Mouse (Mus musculus) midbrain, postnatal 0 days (tissue): ENCODE data around the gene Itga1. TPM values are rescaled to one million over a fixed set of nuclear protein-coding genes. Genes with fewer than 3 reads are reported as not detected.

ENCODE experiments used
- ATAC-seq: fragments of 200-750 bp; cut with Nextera tagmentation; 2 replicates; pipeline ENCODE4 v1.8.0; 2017; ENCODE audit warnings: moderate number of reproducible peaks, mild to moderate bottlenecking, moderate TSS enrichment, moderate library complexity; ENCODE audit not compliant: low FRiP score
- DNase-seq: peaks from one replicate; pipeline ENCODE4 v3.0.0-alpha.2; 2015; ENCODE audit warnings: low spot score
- H3K27ac ChIP-seq: fragments of 300-500 bp; sonication (generic); 2 replicates; pipeline ENCODE4 v1.5.1; 2014; ENCODE audit warnings: low read depth, mild to moderate bottlenecking, low read length, mixed read lengths
- H3K27me3 ChIP-seq: fragments of 300-500 bp; sonication (generic); 2 replicates; pipeline ENCODE4 v1.6.1; 2014; ENCODE audit warnings: low read length, control low read depth, mixed read lengths; ENCODE audit not compliant: insufficient read depth
- H3K36me3 ChIP-seq: fragments of 300-500 bp; sonication (generic); 2 replicates; pipeline ENCODE4 v1.6.1; 2014; ENCODE audit warnings: low read length, control low read depth, mixed read lengths; ENCODE audit not compliant: insufficient read depth
- H3K4me1 ChIP-seq: fragments of 300-500 bp; sonication (generic); 2 replicates; pipeline ENCODE4 v1.6.1; 2014; ENCODE audit warnings: mild to moderate bottlenecking, control low read depth, antibody characterized with exemption, low read length, mixed read lengths; ENCODE audit not compliant: insufficient read depth
- H3K4me2 ChIP-seq: fragments of 300-500 bp; sonication (generic); 2 replicates; pipeline ENCODE4 v1.6.1; 2014; ENCODE audit warnings: low read depth, mild to moderate bottlenecking, low read length, mixed read lengths; ENCODE audit not compliant: poor library complexity, severe bottlenecking
- H3K4me3 ChIP-seq: fragments of 300-500 bp; sonication (generic); 2 replicates; pipeline ENCODE4 v1.5.1; 2014; ENCODE audit warnings: low read depth, mild to moderate bottlenecking, low read length, moderate library complexity
- H3K9ac ChIP-seq: fragments of 300-500 bp; sonication (generic); replicated peaks from 2 replicates; pipeline ENCODE4 v1.6.1; 2014; ENCODE audit warnings: mild to moderate bottlenecking, low read length, moderate library complexity, mixed read lengths; ENCODE audit not compliant: poor library complexity, severe bottlenecking
- H3K9me3 ChIP-seq: fragments of 300-500 bp; sonication (generic); 2 replicates; pipeline ENCODE4 v1.6.1; 2016; ENCODE audit warnings: low read length, control low read depth
- CTCF ChIP-seq: IDR thresholded peaks from 2 replicates; pipeline ENCODE4 v1.5.1; 2016; ENCODE audit warnings: antibody characterized with exemption, mild to moderate bottlenecking
- WGBS: fragments of 180-500 bp; shearing (Covaris S2); extraction: QIAGEN DNeasy Blood & Tissue Kit; methylation state at CpG from one replicate; pipeline ENCODE4 v1.1.7; 2014; 5-methylcytosine and 5-hydroxymethylcytosine counted together
- polyA plus RNA-seq: library from polyadenylated mRNA; unstranded; fragments of >200 nt; fragmentation: Nextera tagmentation; extraction: Ambion mirVana; gene quantifications from 2 replicates; pipeline ENCODE4 v1.2.1, GENCODE M21; 2015
- total RNA-seq: library from RNA; depleted of rRNA; stranded (reverse); fragments of >200 nt; gene quantifications from 2 replicates; pipeline ENCODE4 v1.2.3, GENCODE M21; 2014

Itga1 gene
- total and polyA plus RNA-seq, 2 experiments from 2014 or later: 3.6 to 8.5 TPM

GRCm38 (mm10) chr13:114984658-114985057 lies 117.1 kb downstream of the Itga1 start:
- Histone ChIP-seq H3K27ac (no peak overlapping the region), H3K9me3 (no peaks in the 10 kb centered on the region), H3K4me2 (no peak overlapping the region), H3K36me3 (no peaks in the 10 kb centered on the region), H3K4me1 (no peaks in the 10 kb centered on the region), H3K4me3 (no peak overlapping the region), H3K9ac (no peak overlapping the region), H3K27me3 (no peaks in the 10 kb centered on the region)
- 91% methylated on average over 1 of the region's 1 CpGs for WGBS
- ATAC-seq (no peak), DNase-seq (no peak)
- no peak for TF ChIP-seq CTCF

GRCm38 (mm10) chr13:114983116-114983515 lies 118.6 kb downstream of the Itga1 start:
- H3K4me2 ChIP-seq: no peak overlapping the region
- no peaks in the 10 kb centered on the region for H3K4me1 ChIP-seq
- H3K36me3 ChIP-seq: no peaks in the 10 kb centered on the region
- H3K27me3 ChIP-seq: no peaks in the 10 kb centered on the region
- no peak for DNase-seq
- ATAC-seq: no peak
- no peak overlapping the region for H3K27ac ChIP-seq
- no peaks in the 10 kb centered on the region for H3K9me3 ChIP-seq
- TF ChIP-seq CTCF: no peak
- no peak overlapping the region for H3K9ac ChIP-seq
- WGBS: 89% methylated on average over 7 of the region's 7 CpGs
- H3K4me3 ChIP-seq: no peak overlapping the region

- no peaks in the 10 kb centered on the region for H3K36me3 ChIP-seq
- WGBS: 45% methylated on average over 10 of the region's 10 CpGs
- H3K4me3 ChIP-seq: no peak overlapping the region
- no peaks in the 10 kb centered on the region for H3K27me3 ChIP-seq
- H3K4me2 ChIP-seq: no peak overlapping the region
- ATAC-seq (no peak), DNase-seq (peak; percentile 30)
- H3K27ac ChIP-seq: no peak overlapping the region
- H3K9ac ChIP-seq: no peak overlapping the region
- peak; percentile 59 for TF ChIP-seq CTCF
- H3K4me1 ChIP-seq: no peaks in the 10 kb centered on the region
- H3K9me3 ChIP-seq: no peaks in the 10 kb centered on the region
These were observed 120.8 kb downstream of the Itga1 start for GRCm38 (mm10) chr13:114980831-114981419.

- H3K36me3 ChIP-seq: no peaks in the 10 kb centered on the region
- no peak overlapping the region for H3K9ac ChIP-seq
- no peak overlapping the region for H3K4me3 ChIP-seq
- WGBS: 72% methylated on average over 6 of the region's 6 CpGs
- no peaks in the 10 kb centered on the region for H3K9me3 ChIP-seq
- no peak for DNase-seq
- TF ChIP-seq CTCF: no peak
- no peaks in the 10 kb centered on the region for H3K27me3 ChIP-seq
- no peaks in the 10 kb centered on the region for H3K4me1 ChIP-seq
- no peak for ATAC-seq
- no peak overlapping the region for H3K4me2 ChIP-seq
- H3K27ac ChIP-seq: no peak overlapping the region
These were observed 127.2 kb downstream of the Itga1 start for GRCm38 (mm10) chr13:114974484-114975042.

GRCm38 (mm10) chr13:114971905-114972304 lies 129.9 kb downstream of the Itga1 start:
- no peak for TF ChIP-seq CTCF
- H3K4me3 ChIP-seq: no peak overlapping the region
- WGBS: 94% methylated on average over 3 of the region's 3 CpGs

GRCm38 (mm10) chr13:114964233-114964632 lies 137.5 kb downstream of the Itga1 start:
- Histone ChIP-seq H3K27ac (no peak overlapping the region), H3K4me1 (no peaks in the 10 kb centered on the region), H3K4me2 (no peak overlapping the region), H3K4me3 (no peak overlapping the region), H3K27me3 (no peaks in the 10 kb centered on the region), H3K36me3 (no peaks in the 10 kb centered on the region), H3K9me3 (no peaks in the 10 kb centered on the region), H3K9ac (no peak overlapping the region)
- peak; percentile 90 for DNase-seq
- TF ChIP-seq CTCF: peak; percentile 95
- 42% methylated on average over 2 of the region's 2 CpGs for WGBS
- peak; percentile 84 for ATAC-seq

More at GRCm38 (mm10) chr13:114971905-114972304, 129.9 kb downstream of the Itga1 start:
- no peak overlapping the region for H3K9ac ChIP-seq
- H3K4me2 ChIP-seq: no peak overlapping the region
- no peak overlapping the region for H3K27ac ChIP-seq
- DNase-seq (no peak), ATAC-seq (no peak)
- no peaks in the 10 kb centered on the region for H3K27me3 ChIP-seq
- H3K4me1 ChIP-seq: no peaks in the 10 kb centered on the region
- H3K36me3 ChIP-seq: no peaks in the 10 kb centered on the region
- H3K9me3 ChIP-seq: no peaks in the 10 kb centered on the region
